Mouse (Mus musculus): ENCODE results near the gene Apol9b.
"Not testable (repeated sequence)": the region's sequence is repeated elsewhere in the genome, so short reads cannot be mapped to it uniquely, and the experiment has no call there.

DNA sequence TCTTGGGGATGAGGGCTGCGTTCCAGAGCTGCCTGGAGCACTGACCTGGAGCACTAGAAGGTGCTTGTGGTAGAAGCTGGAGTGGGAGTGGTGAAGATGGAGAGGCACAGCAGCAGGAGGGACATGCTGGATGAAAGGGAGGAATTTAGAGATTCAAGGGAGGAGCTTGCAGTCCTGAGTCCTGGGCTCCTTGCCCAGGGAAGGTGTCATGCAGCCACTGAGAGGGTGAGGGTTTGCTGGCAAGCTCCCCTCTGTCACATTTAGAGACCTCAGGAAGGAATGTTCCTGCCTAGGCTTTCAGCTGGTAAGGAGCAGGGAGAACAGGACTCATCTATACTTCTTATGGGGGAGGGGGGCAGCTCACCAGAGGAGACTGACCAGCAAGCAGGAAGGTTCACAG, 19.9 kb upstream of the Apol9b start:
- not testable (repeated sequence) for TF ChIP-seq CTCF (conservative IDR thresholded peaks at IDR 0.05; ENCODE audit: low read length); POU5F1 (IDR thresholded peaks at IDR 0.05; ENCODE audit: borderline replicate concordance, low read length); NANOG (IDR thresholded peaks at IDR 0.05; ENCODE audit: borderline replicate concordance, low read length)
